Mouse (Mus musculus) small intestine, adult 2 months (tissue): ENCODE data around the gene Med28.

Source experiments
- CTCF ChIP-seq: fragments of 200-500 bp; IDR thresholded peaks from 2 replicates; pipeline ENCODE4 v1.5.1; 2012; ENCODE audit warnings: low read depth, mild to moderate bottlenecking, control low read depth, inconsistent platforms, low read length, moderate library complexity, mixed read lengths; ENCODE audit not compliant: insufficient replicate concordance, insufficient read length; ENCODE audit errors: extremely low read depth
- POLR2A ChIP-seq: fragments of 200-500 bp; IDR thresholded peaks from 2 replicates; pipeline ENCODE4 v1.6.1; 2012; ENCODE audit warnings: low read depth, mild to moderate bottlenecking, control low read depth, inconsistent platforms, low read length, moderate library complexity

GRCm38 (mm10) chr5:45474758-45475157, 45.3 kb upstream of the Med28 start:
- no peak for TF ChIP-seq POLR2A
- no peak for TF ChIP-seq CTCF
